Mouse (Mus musculus) heart, adult 2 months (tissue): ENCODE data around the gene F5.

ENCODE experiments used
- CTCF ChIP-seq: fragments of 200-600 bp; IDR thresholded peaks from 2 replicates; pipeline ENCODE4 v1.8.1; 2022; ENCODE audit warnings: antibody characterized with exemption, mild to moderate bottlenecking, moderate library complexity
- EP300 ChIP-seq: fragments of 200-500 bp; IDR thresholded peaks from 2 replicates; pipeline ENCODE4 v1.6.1; 2011; ENCODE audit warnings: low read depth, low read length, control low read depth; ENCODE audit not compliant: insufficient read depth
- POLR2A ChIP-seq: fragments of 200-500 bp; IDR thresholded peaks from 2 replicates; pipeline ENCODE4 v1.6.1; 2011; ENCODE audit warnings: mild to moderate bottlenecking, low read depth, low read length, control low read depth; ENCODE audit not compliant: insufficient read depth

DNA sequence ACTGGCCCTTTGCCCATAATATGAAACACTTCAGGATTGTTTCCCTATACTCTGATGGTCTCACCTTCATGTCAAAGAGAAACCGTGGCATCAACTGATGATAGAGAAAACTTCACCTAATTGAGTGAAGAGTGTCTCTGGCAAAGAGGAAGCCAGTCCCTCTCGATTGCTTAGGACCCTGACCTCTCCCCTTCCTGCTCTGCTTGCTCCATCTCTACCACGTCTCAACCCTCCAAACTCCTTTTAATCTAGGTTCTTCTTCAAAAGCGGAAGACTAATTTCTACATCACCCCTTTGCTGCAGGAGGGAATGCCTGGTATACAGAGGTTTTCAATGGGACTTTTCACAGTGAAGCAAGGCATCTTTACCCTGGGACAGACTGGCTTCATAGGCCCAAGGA lies 21.5 kb downstream of the F5 start:
- TF ChIP-seq CTCF (no peak), POLR2A (no peak), EP300 (no peak)
